Mouse (Mus musculus): ENCODE results near the gene Rnf180. TPM values are rescaled to one million over a fixed set of nuclear protein-coding genes. Genes with fewer than 3 reads are reported as not detected.

Rnf180 gene
- polyA plus RNA-seq, 2 experiments: 4.5 to 8.6 TPM

- Histone ChIP-seq H3K27me3 (ENCODE audit: control insufficient read depth, insufficient read depth, low read length) (no peaks in the 10 kb centered on the region), H3K4me2 (replicated peaks; ENCODE audit: low read depth, low read length, severe bottlenecking) (no peak overlapping the region), H3K9me3 (ENCODE audit: control insufficient read depth, low read length) (no peaks in the 10 kb centered on the region), H3K4me1 (ENCODE audit: control insufficient read depth, insufficient read depth, low read length) (no peaks in the 10 kb centered on the region), H3K4me3 (replicated peaks; ENCODE audit: low read length) (no peak overlapping the region), H3K27ac (replicated peaks; ENCODE audit: low read depth, low read length) (no peak overlapping the region), H3K9ac (ENCODE audit: low read depth, low read length, severe bottlenecking) (no peak overlapping the region), H3K36me3 (ENCODE audit: control insufficient read depth, insufficient read depth, low read length) (no peaks in the 10 kb centered on the region)
- TF ChIP-seq POLR2A (IDR thresholded peaks at IDR 0.05; ENCODE audit: borderline replicate concordance, extremely low read depth, insufficient read depth, insufficient read length): no peak
- no peak for ATAC-seq (ENCODE audit: low FRiP score, low read depth)
- whole genome bisulfite sequencing: 87% methylated on average over 4 of the region's 4 CpGs
- DNase-seq (ENCODE audit: low spot score): no peak
Measured at GRCm38 (mm10) chr13:105250767-105251166, 43.8 kb downstream of the Rnf180 start.

- no peaks in the 10 kb centered on the region for H3K4me1 ChIP-seq (ENCODE audit: control insufficient read depth, insufficient read depth, low read length)
- no peaks in the 10 kb centered on the region for H3K9me3 ChIP-seq (ENCODE audit: control insufficient read depth, low read length)
- H3K36me3 ChIP-seq (ENCODE audit: control insufficient read depth, insufficient read depth, low read length): no peaks in the 10 kb centered on the region
- H3K9ac ChIP-seq (ENCODE audit: low read depth, low read length, severe bottlenecking): no peak overlapping the region
- no peak overlapping the region for H3K4me2 ChIP-seq (replicated peaks; ENCODE audit: low read depth, low read length, severe bottlenecking)
- 66% methylated on average over 9 of the region's 9 CpGs for WGBS
- H3K4me3 ChIP-seq (replicated peaks; ENCODE audit: low read length): no peak overlapping the region
- no peak for ATAC-seq (ENCODE audit: low FRiP score, low read depth)
- H3K27ac ChIP-seq (replicated peaks; ENCODE audit: low read depth, low read length): no peak overlapping the region
- TF ChIP-seq POLR2A (IDR thresholded peaks at IDR 0.05; ENCODE audit: borderline replicate concordance, extremely low read depth, insufficient read depth, insufficient read length): no peak
- no peak for DNase-seq (ENCODE audit: low spot score)
- no peaks in the 10 kb centered on the region for H3K27me3 ChIP-seq (ENCODE audit: control insufficient read depth, insufficient read depth, low read length)
Measured at GRCm38 (mm10) chr13:105250264-105250663, 44.4 kb downstream of the Rnf180 start.

GRCm38 (mm10) chr13:105249599-105249998 lies 45.0 kb downstream of the Rnf180 start:
- DNase-seq (ENCODE audit: low spot score) (no peak), ATAC-seq (ENCODE audit: low FRiP score, low read depth) (no peak)
- Histone ChIP-seq H3K9me3 (ENCODE audit: control insufficient read depth, low read length) (no peaks in the 10 kb centered on the region), H3K4me3 (replicated peaks; ENCODE audit: low read length) (no peak overlapping the region), H3K9ac (ENCODE audit: low read depth, low read length, severe bottlenecking) (no peak overlapping the region), H3K36me3 (ENCODE audit: control insufficient read depth, insufficient read depth, low read length) (no peaks in the 10 kb centered on the region), H3K27ac (replicated peaks; ENCODE audit: low read depth, low read length) (no peak overlapping the region), H3K4me1 (ENCODE audit: control insufficient read depth, insufficient read depth, low read length) (no peaks in the 10 kb centered on the region), H3K4me2 (replicated peaks; ENCODE audit: low read depth, low read length, severe bottlenecking) (no peak overlapping the region), H3K27me3 (ENCODE audit: control insufficient read depth, insufficient read depth, low read length) (no peaks in the 10 kb centered on the region)
- TF ChIP-seq POLR2A (IDR thresholded peaks at IDR 0.05; ENCODE audit: borderline replicate concordance, extremely low read depth, insufficient read depth, insufficient read length): no peak
- WGBS: 82% methylated on average over 14 of the region's 14 CpGs

- no peak overlapping the region for H3K27ac ChIP-seq (replicated peaks; ENCODE audit: low read depth, low read length)
- H3K9me3 ChIP-seq (ENCODE audit: control insufficient read depth, low read length): no peaks in the 10 kb centered on the region
- H3K4me1 ChIP-seq (ENCODE audit: control insufficient read depth, insufficient read depth, low read length): no peaks in the 10 kb centered on the region
- ATAC-seq (ENCODE audit: low FRiP score, low read depth): no peak
- no peak overlapping the region for H3K4me3 ChIP-seq (replicated peaks; ENCODE audit: low read length)
- H3K9ac ChIP-seq (ENCODE audit: low read depth, low read length, severe bottlenecking): no peak overlapping the region
- no peak for TF ChIP-seq POLR2A (IDR thresholded peaks at IDR 0.05; ENCODE audit: borderline replicate concordance, extremely low read depth, insufficient read depth, insufficient read length)
- DNase-seq (ENCODE audit: low spot score): no peak
- no peaks in the 10 kb centered on the region for H3K36me3 ChIP-seq (ENCODE audit: control insufficient read depth, insufficient read depth, low read length)
- H3K4me2 ChIP-seq (replicated peaks; ENCODE audit: low read depth, low read length, severe bottlenecking): no peak overlapping the region
- 90% methylated on average over 6 of the region's 6 CpGs for WGBS
- H3K27me3 ChIP-seq (ENCODE audit: control insufficient read depth, insufficient read depth, low read length): no peaks in the 10 kb centered on the region
Measured at GRCm38 (mm10) chr13:105247691-105248090, 46.9 kb downstream of the Rnf180 start.

- TF ChIP-seq POLR2A (IDR thresholded peaks at IDR 0.05; ENCODE audit: borderline replicate concordance, extremely low read depth, insufficient read depth, insufficient read length): no peak
- ATAC-seq (ENCODE audit: low FRiP score, low read depth) (no peak), DNase-seq (ENCODE audit: low spot score) (no peak)
- no peaks in the 10 kb centered on the region for H3K4me1 ChIP-seq (ENCODE audit: control insufficient read depth, insufficient read depth, low read length)
- no peaks in the 10 kb centered on the region for H3K27me3 ChIP-seq (ENCODE audit: control insufficient read depth, insufficient read depth, low read length)
- H3K9ac ChIP-seq (ENCODE audit: low read depth, low read length, severe bottlenecking): no peak overlapping the region
- H3K36me3 ChIP-seq (ENCODE audit: control insufficient read depth, insufficient read depth, low read length): no peaks in the 10 kb centered on the region
- 68% methylated on average over 2 of the region's 2 CpGs for WGBS
- H3K9me3 ChIP-seq (ENCODE audit: control insufficient read depth, low read length): no peaks in the 10 kb centered on the region
- H3K4me3 ChIP-seq (replicated peaks; ENCODE audit: low read length): no peak overlapping the region
- H3K27ac ChIP-seq (replicated peaks; ENCODE audit: low read depth, low read length): no peak overlapping the region
- H3K4me2 ChIP-seq (replicated peaks; ENCODE audit: low read depth, low read length, severe bottlenecking): no peak overlapping the region
Measured at GRCm38 (mm10) chr13:105240810-105241209, 53.8 kb downstream of the Rnf180 start.

GRCm38 (mm10) chr13:105227126-105227525 lies 67.5 kb downstream of the Rnf180 start:
- no peaks in the 10 kb centered on the region for H3K36me3 ChIP-seq (ENCODE audit: control insufficient read depth, insufficient read depth, low read length)
- H3K4me2 ChIP-seq (replicated peaks; ENCODE audit: low read depth, low read length, severe bottlenecking): no peak overlapping the region
- TF ChIP-seq POLR2A (IDR thresholded peaks at IDR 0.05; ENCODE audit: borderline replicate concordance, extremely low read depth, insufficient read depth, insufficient read length): no peak
- no peaks in the 10 kb centered on the region for H3K27me3 ChIP-seq (ENCODE audit: control insufficient read depth, insufficient read depth, low read length)
- H3K4me1 ChIP-seq (ENCODE audit: control insufficient read depth, insufficient read depth, low read length): peaks cover 12% of the 10 kb centered on the region
- ATAC-seq (ENCODE audit: low FRiP score, low read depth) (no peak), DNase-seq (ENCODE audit: low spot score) (no peak)
- no peak overlapping the region for H3K9ac ChIP-seq (ENCODE audit: low read depth, low read length, severe bottlenecking)
- H3K9me3 ChIP-seq (ENCODE audit: control insufficient read depth, low read length): no peaks in the 10 kb centered on the region
- H3K27ac ChIP-seq (replicated peaks; ENCODE audit: low read depth, low read length): 0 out of 2 replicates have a peak overlapping the region, but pooled peaks have one; percentile 5
- H3K4me3 ChIP-seq (replicated peaks; ENCODE audit: low read length): no peak overlapping the region
- WGBS: 51% methylated on average over 4 of the region's 4 CpGs

All from limb, embryonic 14.5 days (tissue).